13 mouse cellular contexts compared by ENCODE assay signal in genomic region chr11:35977796-35978195, GRCm38 (mm10). TPM values are rescaled to one million over a fixed set of nuclear protein-coding genes. Genes with fewer than 3 reads are reported as not detected.
DNase-seq lines count a peak whose midpoint lies in the region; ATAC-seq and TF ChIP-seq lines count a peak whose summit lies in the region.
"Had no signal": no experiment of that assay in that cellular context is flagged by ENCODE, and none has a peak within 500 bp of the region (broad histone marks: within the 10 kb centered on the region; RNA-seq: fewer than 3 reads in every experiment).

No protein-coding gene starts in this region.

- peak overlapping the region; percentile 90 for H3K27ac ChIP-seq in kidney, adult 2 months (ENCODE audit: insufficient read depth, low read depth, low read length)
- no peak overlapping the region for H3K27ac ChIP-seq in neural tube, embryonic 12.5 days
- no peak overlapping the region for H3K27ac ChIP-seq in intestine, embryonic 16.5 days (ENCODE audit: low read length)
- no peak overlapping the region for H3K27ac ChIP-seq in neural tube, embryonic 14.5 days (ENCODE audit: low read depth, low read length)
- H3K27ac ChIP-seq: liver, embryonic 12.5 days had no signal

- H3K4me1 ChIP-seq in kidney, adult 2 months (ENCODE audit: control insufficient read depth, insufficient read depth, low read length): peaks cover 25% of the 10 kb centered on the region; the same call in 1 of the 2 replicates
- H3K4me1 ChIP-seq in neural tube, embryonic 12.5 days: peaks cover 53% of the 10 kb centered on the region
- peaks cover 2% of the 10 kb centered on the region; the same call in 1 of the 2 replicates for H3K4me1 ChIP-seq in intestine, embryonic 16.5 days (ENCODE audit: control insufficient read depth, insufficient read depth, low read length)
- peaks cover 9% of the 10 kb centered on the region; the same call in 1 of the 2 replicates for H3K4me1 ChIP-seq in neural tube, embryonic 14.5 days (ENCODE audit: control insufficient read depth, insufficient read depth, low read length)

- no peak overlapping the region for H3K9ac ChIP-seq in neural tube, embryonic 12.5 days
- 0 out of 2 replicates have a peak overlapping the region, but pooled peaks have one; percentile 7 for H3K9ac ChIP-seq in intestine, embryonic 16.5 days (ENCODE audit: low read depth, low read length)
- no peak overlapping the region for H3K9ac ChIP-seq in neural tube, embryonic 14.5 days (replicated peaks; ENCODE audit: low read depth, low read length)
- H3K9ac ChIP-seq: liver, embryonic 12.5 days had no signal

- no peak for ATAC-seq in neural tube, embryonic 12.5 days (ENCODE audit: low FRiP score, low read depth)
- ATAC-seq in intestine, embryonic 16.5 days: no peak
- ATAC-seq in neural tube, embryonic 14.5 days (ENCODE audit: low read depth): no peak
- ATAC-seq in frontal cortex, adult (ENCODE audit: low TSS enrichment): no peak
- ATAC-seq: liver, embryonic 12.5 days had no signal

- peak; percentile 42 for DNase-seq in kidney, adult 2 months
- no peak for DNase-seq in kidney, postnatal 4 days
- DNase-seq in neural tube, embryonic 10.5 days (ENCODE audit: extremely low spot score, low spot score): no peak
- no peak for DNase-seq in right cerebral cortex, postnatal 10 days (ENCODE audit: low spot score in 2 of 2)
- DNase-seq: adrenal gland, postnatal 10 days; heart, postnatal 36 days; right cerebral cortex, adult 18-20 months; thymus, postnatal 25 days had no signal

- no peak for TF ChIP-seq CTCF in kidney, adult 2 months (conservative IDR thresholded peaks at IDR 0.05; ENCODE audit: insufficient read depth, insufficient read length, low read depth, low read length)

- 0 out of 2 replicates have a peak overlapping the region, but pooled peaks have one; percentile 91 for H3K4me3 ChIP-seq in kidney, adult 2 months (ENCODE audit: insufficient read depth, low read depth, low read length)
- no peak overlapping the region for H3K4me3 ChIP-seq in neural tube, embryonic 12.5 days
- no peak overlapping the region for H3K4me3 ChIP-seq in intestine, embryonic 16.5 days (ENCODE audit: low read length)
- H3K4me3 ChIP-seq in neural tube, embryonic 14.5 days (ENCODE audit: low read depth, low read length): no peak overlapping the region
- H3K4me3 ChIP-seq: liver, embryonic 12.5 days had no signal

- H3K36me3 ChIP-seq in kidney, adult 2 months (ENCODE audit: control insufficient read depth, insufficient read depth, low read length): no peaks in the 10 kb centered on the region
- H3K36me3 ChIP-seq in neural tube, embryonic 12.5 days: no peaks in the 10 kb centered on the region
- H3K36me3 ChIP-seq in intestine, embryonic 16.5 days (ENCODE audit: control insufficient read depth, insufficient read depth, low read length): no peaks in the 10 kb centered on the region
- no peaks in the 10 kb centered on the region for H3K36me3 ChIP-seq in neural tube, embryonic 14.5 days (ENCODE audit: control insufficient read depth, insufficient read depth, low read length)
- H3K36me3 ChIP-seq: liver, embryonic 12.5 days had no signal

- no peaks in the 10 kb centered on the region for H3K9me3 ChIP-seq in neural tube, embryonic 12.5 days
- H3K9me3 ChIP-seq in intestine, embryonic 16.5 days (ENCODE audit: control insufficient read depth, low read length): no peaks in the 10 kb centered on the region
- no peaks in the 10 kb centered on the region for H3K9me3 ChIP-seq in neural tube, embryonic 14.5 days (ENCODE audit: control insufficient read depth, low read length)
- H3K9me3 ChIP-seq: liver, embryonic 12.5 days had no signal

- TF ChIP-seq POLR2A in kidney, adult 2 months (IDR thresholded peaks at IDR 0.05; ENCODE audit: low read depth, low read length): no peak

- no peaks in the 10 kb centered on the region for H3K27me3 ChIP-seq in kidney, adult 2 months (replicated peaks; ENCODE audit: control insufficient read depth, insufficient read depth, low read length)
- H3K27me3 ChIP-seq in neural tube, embryonic 12.5 days (replicated peaks): peaks cover 8% of the 10 kb centered on the region; the same call in 1 of the 2 replicates
- no peaks in the 10 kb centered on the region for H3K27me3 ChIP-seq in intestine, embryonic 16.5 days (replicated peaks; ENCODE audit: control insufficient read depth, insufficient read depth, low read length)
- no peaks in the 10 kb centered on the region for H3K27me3 ChIP-seq in neural tube, embryonic 14.5 days (ENCODE audit: control insufficient read depth, insufficient read depth, low read length)

- H3K4me2 ChIP-seq in neural tube, embryonic 12.5 days (replicated peaks): peak overlapping the region; percentile 93; the same call in 1 of the 2 replicates
- peak overlapping the region; percentile 79; the same call in 1 of the 2 replicates for H3K4me2 ChIP-seq in intestine, embryonic 16.5 days (ENCODE audit: low read depth, low read length)
- H3K4me2 ChIP-seq in neural tube, embryonic 14.5 days (ENCODE audit: low read depth, low read length): peak overlapping the region; percentile 23; the same call in 1 of the 2 replicates

- WGBS in kidney, adult 2 months: 46% methylated on average over 3 of the region's 3 CpGs
- 90% methylated on average over 3 of the region's 3 CpGs for WGBS in neural tube, embryonic 12.5 days
- 85% methylated on average over 3 of the region's 3 CpGs for WGBS in intestine, embryonic 16.5 days
- 86% methylated on average over 3 of the region's 3 CpGs for WGBS in neural tube, embryonic 14.5 days

RNA-seq across cellular contexts. Expression of gene Wwc1, which starts 2.5 kb away (rescaled TPM):
- polyA plus RNA-seq in kidney, adult 2 months (2012; rRNA removed): 91.9 and 110 TPM in 2 replicates
- 13.6 and 15.5 TPM in 2 replicates for polyA plus RNA-seq in neural tube, embryonic 12.5 days (2016; fragmentation: Nextera tagmentation; extraction: Ambion mirVana)
- polyA plus RNA-seq in intestine, embryonic 16.5 days (2015; fragmentation: Nextera tagmentation; extraction: Ambion mirVana): 8.5 and 9.0 TPM in 2 replicates
- 6.0 and 7.2 TPM in 2 replicates for polyA plus RNA-seq in neural tube, embryonic 14.5 days (2014; fragmentation: Nextera tagmentation; extraction: Ambion mirVana)

Comparison
In these comparisons a context has a peak if more than half of its experiments do, and no peak if none do; other contexts are left out.
1. H3K4me2 ChIP-seq: peak in every context shown above with its lines; median percentile 93 in neural tube, embryonic 12.5 days; 79 in intestine, embryonic 16.5 days; 23 in neural tube, embryonic 14.5 days.